Mouse (Mus musculus) liver, embryonic 18 days (tissue): Measurements from ENCODE around the gene Csrnp2. TPM values are rescaled to one million over a fixed set of nuclear protein-coding genes. Genes with fewer than 3 reads are reported as not detected.

Experiments
- polyA plus RNA-seq: library from polyadenylated mRNA; depleted of rRNA; stranded (reverse); fragments of >200 nt; gene quantifications from 2 replicates; pipeline ENCODE4 v1.2.3, GENCODE M21; 2012; rRNA removed

The Csrnp2 gene
- polyA plus RNA-seq = 0.97 and 1.1 TPM in 2 replicates

DNA sequence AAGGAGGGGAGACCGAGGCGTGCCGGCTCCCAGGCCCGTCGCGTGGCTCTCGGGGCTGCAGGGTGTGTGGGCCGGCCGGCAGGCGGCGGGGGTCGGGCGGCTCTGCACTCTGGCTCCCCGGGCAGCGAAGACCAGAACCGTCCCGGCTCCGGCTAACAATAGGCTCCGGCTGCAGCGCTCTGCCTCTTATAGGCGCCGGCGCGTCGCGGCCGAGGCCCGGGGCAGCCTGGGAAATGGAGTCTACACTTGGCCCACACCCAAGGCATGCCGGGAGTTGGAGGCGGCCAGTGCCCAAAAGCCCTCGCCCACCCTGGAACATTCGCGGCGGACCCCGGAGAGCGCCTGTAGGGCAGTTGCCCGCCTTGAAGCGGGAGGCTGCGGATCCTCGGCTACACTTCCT is at the start of gene Csrnp2:
Gene Csrnp2, minus strand, starts transcription at position 387 of the 400 bp plus-strand sequence.

DNA sequence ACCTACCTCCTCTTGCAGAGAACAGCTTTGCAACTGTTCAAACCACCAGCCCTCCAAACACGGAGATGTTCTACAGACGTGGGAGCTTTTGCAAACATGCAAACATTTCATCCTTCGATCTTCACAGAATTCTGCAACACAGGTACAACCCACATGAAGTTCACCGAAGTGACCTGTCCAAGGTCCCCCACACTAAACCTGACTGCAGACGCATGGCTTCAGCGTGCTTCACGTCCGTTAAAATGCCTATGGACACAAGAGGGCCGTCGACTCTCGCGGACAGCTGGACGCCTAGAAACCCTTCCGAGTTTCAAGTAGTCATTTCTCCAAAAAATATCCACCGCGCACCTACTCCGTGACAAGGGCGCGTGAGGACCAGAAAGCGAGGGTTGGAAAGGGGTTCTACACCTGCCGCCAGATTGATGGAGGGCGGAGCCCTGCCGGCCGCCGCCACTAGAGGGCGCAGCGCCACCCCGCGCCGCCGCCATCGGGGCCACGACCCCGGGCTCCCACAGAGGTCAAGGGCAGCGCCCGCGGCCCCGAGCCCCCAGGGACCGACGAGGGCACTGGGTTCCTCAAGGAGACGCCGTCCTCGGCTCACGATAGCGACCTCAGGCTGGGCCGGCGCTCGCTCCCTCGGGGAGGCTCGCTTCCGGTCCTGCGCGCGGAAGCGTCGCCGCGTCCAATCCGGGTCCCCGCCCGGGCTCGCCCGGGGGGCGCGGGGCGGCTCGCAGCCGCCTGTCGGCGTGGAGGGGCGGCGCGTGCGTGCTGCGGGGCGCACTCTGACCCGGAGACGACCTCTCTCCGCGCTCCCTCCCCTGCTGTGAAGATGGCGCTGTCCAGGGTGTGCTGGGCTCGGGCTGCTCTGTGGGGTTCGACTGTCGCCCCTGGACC is 26.7 kb downstream of the Csrnp2 start, which contains the start of gene Letmd1:
Gene Letmd1, plus strand, starts transcription at position 729 of the 894 bp plus-strand sequence.

Other genes starting within 250 kb of the Csrnp2 start
- not detected in 2 replicates for gene Tmprss12, start 214.7 kb downstream of the Csrnp2 start, polyA plus RNA-seq
- 41.8 and 48.6 TPM in 2 replicates for gene Mettl7a1, start 191.3 kb downstream of the Csrnp2 start, polyA plus RNA-seq
- gene Mettl7a3, start 160.6 kb downstream of the Csrnp2 start, polyA plus RNA-seq = not detected in 2 replicates
- 0.20 and 0.24 TPM in 2 replicates for gene Methig1, start 142.3 kb downstream of the Csrnp2 start, polyA plus RNA-seq
- 0.02 TPM in 2 replicates for gene Mettl7a2, start 142.3 kb downstream of the Csrnp2 start, polyA plus RNA-seq
- gene Higd1c, start 130.9 kb downstream of the Csrnp2 start, polyA plus RNA-seq = not detected in 2 replicates
- 0.02 TPM in 1 of 2 replicates, not detected in the other for gene Gm5475, start 73.3 kb downstream of the Csrnp2 start, polyA plus RNA-seq
- gene Slc11a2, start 70.4 kb downstream of the Csrnp2 start, polyA plus RNA-seq = 23.7 and 25.7 TPM in 2 replicates
- 36.6 and 45.0 TPM in 2 replicates for gene Letmd1, start 26.5 kb downstream of the Csrnp2 start, polyA plus RNA-seq
- gene Tfcp2, start 56.5 kb upstream of the Csrnp2 start, polyA plus RNA-seq = 2.9 and 3.3 TPM in 2 replicates
- gene Pou6f1, start 104.5 kb upstream of the Csrnp2 start, polyA plus RNA-seq = 1.00 and 1.2 TPM in 2 replicates
- gene Dazap2, start 119.9 kb upstream of the Csrnp2 start, polyA plus RNA-seq = 109 and 114 TPM in 2 replicates
- 18.8 and 19.7 TPM in 2 replicates for gene Smagp, start 141.5 kb upstream of the Csrnp2 start, polyA plus RNA-seq
- 14.9 and 19.2 TPM in 2 replicates for gene Bin2, start 174.1 kb upstream of the Csrnp2 start, polyA plus RNA-seq
- gene Cela1, start 192.4 kb upstream of the Csrnp2 start, polyA plus RNA-seq = 48.2 and 67.5 TPM in 2 replicates
- gene Galnt6, start 233.9 kb upstream of the Csrnp2 start, polyA plus RNA-seq = 0.91 and 1.0 TPM in 2 replicates